Mouse (Mus musculus): Measurements from ENCODE around the gene Mxra7. TPM values are rescaled to one million over a fixed set of nuclear protein-coding genes. Genes with fewer than 3 reads are reported as not detected.
"Not testable (repeated sequence)": the region's sequence is repeated elsewhere in the genome, so short reads cannot be mapped to it uniquely, and the experiment has no call there.

Gene Mxra7
- polyA plus RNA-seq, 1 experiment from 2014 or later: 12.4 TPM

DNA sequence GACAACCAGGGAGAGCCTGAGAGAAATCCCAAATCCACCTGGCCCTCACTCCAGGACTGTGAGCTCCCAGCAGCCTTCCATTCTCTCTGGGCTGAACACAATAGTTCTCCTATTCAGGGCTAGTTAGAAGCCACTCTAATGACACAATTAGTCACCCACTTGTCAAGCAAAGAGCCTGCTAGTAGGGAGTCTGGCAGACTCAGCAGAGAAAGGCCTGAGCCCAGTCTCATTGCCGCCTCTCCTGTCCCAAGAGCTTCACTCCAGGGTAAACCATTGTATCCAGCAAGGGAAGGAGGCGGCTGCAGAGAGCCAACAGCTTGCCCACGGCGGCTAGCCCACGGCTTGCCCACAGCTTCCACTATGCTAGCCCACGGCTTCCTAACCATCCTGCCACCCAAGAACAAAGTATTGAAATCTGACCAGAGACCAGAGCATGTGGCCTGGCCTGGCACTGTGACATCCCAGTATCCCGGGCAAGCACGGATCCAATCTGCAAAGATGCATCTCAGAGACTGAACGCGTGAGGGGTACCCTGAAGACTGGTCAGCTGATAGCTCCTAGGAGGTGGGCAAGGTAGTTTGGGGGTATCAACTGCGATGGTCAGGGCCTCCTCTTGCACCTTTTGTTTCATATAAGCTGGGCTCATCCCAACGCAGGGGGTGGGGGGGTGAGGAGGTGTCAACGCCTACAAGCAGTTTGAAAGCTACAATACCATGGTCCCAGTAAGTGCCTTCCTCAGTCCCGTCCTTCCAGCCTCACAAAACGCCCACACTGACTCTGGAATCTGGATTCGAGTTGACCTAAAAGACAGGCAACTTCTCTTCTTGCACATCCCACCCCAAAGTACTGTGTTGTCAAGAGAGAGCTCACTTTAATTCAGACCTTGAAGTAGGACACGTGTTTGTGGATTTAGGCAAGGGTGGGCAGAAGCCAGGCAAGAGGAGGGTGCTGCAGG is 1.0 kb downstream of the Mxra7 start:
- peak overlapping the region; percentile 74 for H3K9ac ChIP-seq (ENCODE audit: low read length)
- H3K27me3 ChIP-seq (ENCODE audit: control insufficient read depth, insufficient read depth, low read length): no peaks in the 10 kb centered on the region
- no peaks in the 10 kb centered on the region for H3K9me3 ChIP-seq (ENCODE audit: control insufficient read depth, low read length)
- no peak overlapping the region; the same call in 1 of the 2 replicates for H3K27ac ChIP-seq (replicated peaks; ENCODE audit: low read depth, low read length)
- ATAC-seq (ENCODE audit: insufficient number of reproducible peaks, low FRiP score, low TSS enrichment, low read depth) (no peak), DNase-seq (ENCODE audit: low spot score) (no peak)
- no peaks in the 10 kb centered on the region for H3K36me3 ChIP-seq (ENCODE audit: control insufficient read depth, insufficient read depth, low read length)
- H3K4me1 ChIP-seq (ENCODE audit: control insufficient read depth, insufficient read depth, low read length): peaks cover 9% of the 10 kb centered on the region; the same call in 1 of the 2 replicates
- peak overlapping the region; percentile 71 for H3K4me3 ChIP-seq (ENCODE audit: low read depth, low read length)
- WGBS: 32% methylated on average over 17 of the region's 17 CpGs
- peak overlapping the region; percentile 92 for H3K4me2 ChIP-seq (ENCODE audit: low read depth, severe bottlenecking)

DNA sequence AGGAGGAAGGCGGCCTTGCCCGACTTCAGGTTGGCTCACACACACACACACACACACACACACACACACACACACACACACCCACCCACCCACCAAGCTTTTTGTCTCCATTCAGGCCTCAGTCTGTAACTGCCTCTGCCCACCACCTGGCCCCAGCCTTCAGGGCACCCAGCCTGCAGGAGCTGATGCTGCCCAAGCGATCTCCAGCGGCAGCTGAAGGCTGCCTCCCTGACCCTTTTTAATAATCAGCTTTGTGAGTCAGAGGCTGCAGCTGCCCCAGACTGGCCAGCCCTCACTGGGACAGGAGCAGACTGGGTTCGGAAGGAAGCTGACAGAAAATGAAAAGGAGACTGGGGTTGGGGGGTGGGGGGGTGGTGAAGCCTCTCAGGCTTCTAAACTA is 2.6 kb downstream of the Mxra7 start:
- H3K27ac ChIP-seq (replicated peaks; ENCODE audit: low read depth, low read length): no peak overlapping the region
- H3K27me3 ChIP-seq (ENCODE audit: control insufficient read depth, insufficient read depth, low read length): no peaks in the 10 kb centered on the region
- no peak overlapping the region for H3K4me2 ChIP-seq (ENCODE audit: low read depth, severe bottlenecking)
- H3K4me3 ChIP-seq (ENCODE audit: low read depth, low read length): no peak overlapping the region
- ATAC-seq (ENCODE audit: insufficient number of reproducible peaks, low FRiP score, low TSS enrichment, low read depth): no peak
- no peak overlapping the region for H3K9ac ChIP-seq (ENCODE audit: low read length)
- DNase-seq (ENCODE audit: low spot score): no peak
- H3K36me3 ChIP-seq (ENCODE audit: control insufficient read depth, insufficient read depth, low read length): no peaks in the 10 kb centered on the region
- H3K9me3 ChIP-seq (ENCODE audit: control insufficient read depth, low read length): no peaks in the 10 kb centered on the region
- peaks cover 9% of the 10 kb centered on the region; the same call in 1 of the 2 replicates for H3K4me1 ChIP-seq (ENCODE audit: control insufficient read depth, insufficient read depth, low read length)
- WGBS: 52% methylated on average over 3 of the region's 5 CpGs

DNA sequence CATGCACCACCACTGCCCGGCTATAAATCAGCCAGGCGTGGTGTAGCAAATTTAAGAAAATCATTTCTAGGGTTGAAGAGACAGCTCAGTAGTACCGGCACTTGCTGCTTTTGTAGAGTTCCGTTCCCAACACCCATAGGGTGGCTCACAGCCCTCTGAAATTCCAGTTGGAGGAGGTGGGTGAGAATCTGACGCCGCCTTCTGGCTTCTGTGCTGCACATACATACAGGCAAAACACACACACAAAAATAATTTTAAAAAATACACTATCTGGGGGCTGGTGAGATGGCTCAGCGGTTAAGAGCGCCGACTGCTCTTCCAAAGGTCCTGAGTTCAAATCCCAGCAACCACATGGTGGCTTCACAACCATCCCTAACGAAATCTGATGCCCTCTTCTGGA is 4.0 kb downstream of the Mxra7 start:
- not testable (repeated sequence) for H3K4me3 ChIP-seq (ENCODE audit: low read depth, low read length); H3K9me3 ChIP-seq (ENCODE audit: control insufficient read depth, low read length); H3K27ac ChIP-seq (replicated peaks; ENCODE audit: low read depth, low read length); H3K4me2 ChIP-seq (ENCODE audit: low read depth, severe bottlenecking); ATAC-seq (ENCODE audit: insufficient number of reproducible peaks, low FRiP score, low TSS enrichment, low read depth); H3K27me3 ChIP-seq (ENCODE audit: control insufficient read depth, insufficient read depth, low read length); DNase-seq (ENCODE audit: low spot score); H3K9ac ChIP-seq (ENCODE audit: low read length); H3K36me3 ChIP-seq (ENCODE audit: control insufficient read depth, insufficient read depth, low read length)
- WGBS: 94% methylated on average over 10 of the region's 10 CpGs
- peaks cover 12% of the 10 kb centered on the region for H3K4me1 ChIP-seq (ENCODE audit: control insufficient read depth, insufficient read depth, low read length)

DNA sequence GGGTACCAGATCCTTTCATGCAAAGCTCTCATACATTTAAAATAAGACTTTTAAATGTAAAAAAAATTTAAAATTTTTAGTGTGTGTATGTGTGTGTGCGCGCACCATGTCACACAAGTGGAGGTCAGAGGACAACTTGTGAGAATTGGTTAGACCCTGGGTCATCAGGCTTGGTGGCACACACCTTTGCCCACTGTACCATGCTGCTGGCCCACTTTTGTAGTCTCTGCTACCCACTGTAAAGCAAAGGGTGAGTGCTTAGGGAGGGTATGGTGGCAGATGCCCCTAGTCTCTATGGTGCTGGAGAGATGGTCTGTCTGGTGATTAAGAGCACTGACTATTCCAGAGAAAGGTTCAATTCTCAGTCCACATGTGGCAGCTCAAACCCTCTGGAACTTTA is 4.6 kb downstream of the Mxra7 start:
- H3K9me3 ChIP-seq (ENCODE audit: control insufficient read depth, low read length): no peaks in the 10 kb centered on the region
- no peak overlapping the region for H3K4me3 ChIP-seq (ENCODE audit: low read depth, low read length)
- peaks cover 16% of the 10 kb centered on the region for H3K4me1 ChIP-seq (ENCODE audit: control insufficient read depth, insufficient read depth, low read length)
- H3K27me3 ChIP-seq (ENCODE audit: control insufficient read depth, insufficient read depth, low read length): no peaks in the 10 kb centered on the region
- WGBS: 99% methylated on average over 2 of the region's 2 CpGs
- H3K27ac ChIP-seq (replicated peaks; ENCODE audit: low read depth, low read length): no peak overlapping the region
- H3K4me2 ChIP-seq (ENCODE audit: low read depth, severe bottlenecking): no peak overlapping the region
- no peaks in the 10 kb centered on the region for H3K36me3 ChIP-seq (ENCODE audit: control insufficient read depth, insufficient read depth, low read length)
- DNase-seq (ENCODE audit: low spot score): no peak
- no peak overlapping the region for H3K9ac ChIP-seq (ENCODE audit: low read length)
- no peak for ATAC-seq (ENCODE audit: insufficient number of reproducible peaks, low FRiP score, low TSS enrichment, low read depth)

DNA sequence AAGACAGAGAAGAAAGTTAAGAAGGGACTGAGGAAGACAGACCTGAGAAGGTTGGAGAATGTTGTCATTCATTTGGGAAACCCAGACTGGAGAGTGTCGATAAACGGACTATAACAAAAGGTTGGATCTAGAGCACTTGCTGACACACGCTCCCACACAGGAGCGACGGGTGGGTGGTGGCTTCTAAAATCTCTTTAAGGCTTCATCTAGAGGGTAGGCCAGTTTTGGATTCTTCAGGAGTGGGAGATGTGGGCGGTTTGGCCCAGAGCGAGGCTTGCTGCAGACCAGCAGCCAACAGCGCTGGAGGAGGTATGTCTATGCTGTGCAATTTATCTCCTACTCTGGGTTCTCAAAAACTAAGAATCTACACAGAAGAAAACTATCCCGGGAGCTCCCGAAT is 5.2 kb downstream of the Mxra7 start:
- H3K27me3 ChIP-seq (ENCODE audit: control insufficient read depth, insufficient read depth, low read length): no peaks in the 10 kb centered on the region
- WGBS: 94% methylated on average over 10 of the region's 10 CpGs
- H3K4me1 ChIP-seq (ENCODE audit: control insufficient read depth, insufficient read depth, low read length): peaks cover 16% of the 10 kb centered on the region
- H3K4me3 ChIP-seq (ENCODE audit: low read depth, low read length): no peak overlapping the region
- ATAC-seq (ENCODE audit: insufficient number of reproducible peaks, low FRiP score, low TSS enrichment, low read depth): no peak
- H3K36me3 ChIP-seq (ENCODE audit: control insufficient read depth, insufficient read depth, low read length): no peaks in the 10 kb centered on the region
- DNase-seq (ENCODE audit: low spot score): no peak
- H3K9me3 ChIP-seq (ENCODE audit: control insufficient read depth, low read length): no peaks in the 10 kb centered on the region
- H3K27ac ChIP-seq (replicated peaks; ENCODE audit: low read depth, low read length): no peak overlapping the region
- no peak overlapping the region for H3K4me2 ChIP-seq (ENCODE audit: low read depth, severe bottlenecking)
- no peak overlapping the region for H3K9ac ChIP-seq (ENCODE audit: low read length)

DNA sequence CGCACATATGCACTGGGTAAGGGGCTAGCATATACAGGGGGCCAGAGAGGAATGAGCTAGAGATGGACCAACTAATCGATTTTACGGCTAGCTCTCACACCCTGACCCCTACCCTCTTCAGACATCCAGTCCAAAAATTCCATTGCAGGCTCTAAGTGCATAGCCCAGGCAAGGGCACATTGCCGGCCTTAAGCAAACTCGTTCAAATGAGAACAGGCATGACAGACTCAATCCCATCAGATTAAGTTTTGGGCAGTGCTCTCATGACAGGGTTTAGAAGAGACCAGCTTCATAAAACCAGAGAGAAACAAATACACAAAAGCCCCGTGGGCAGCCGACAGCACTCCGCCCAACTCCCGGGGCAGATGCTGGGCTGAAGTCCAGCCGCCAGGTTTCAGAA is 5.6 kb downstream of the Mxra7 start:
- no peaks in the 10 kb centered on the region for H3K9me3 ChIP-seq (ENCODE audit: control insufficient read depth, low read length)
- no peak for DNase-seq (ENCODE audit: low spot score)
- no peaks in the 10 kb centered on the region for H3K36me3 ChIP-seq (ENCODE audit: control insufficient read depth, insufficient read depth, low read length)
- WGBS: 84% methylated on average over 10 of the region's 10 CpGs
- H3K27ac ChIP-seq (replicated peaks; ENCODE audit: low read depth, low read length): no peak overlapping the region
- peaks cover 12% of the 10 kb centered on the region for H3K4me1 ChIP-seq (ENCODE audit: control insufficient read depth, insufficient read depth, low read length)
- H3K4me3 ChIP-seq (ENCODE audit: low read depth, low read length): no peak overlapping the region
- H3K27me3 ChIP-seq (ENCODE audit: control insufficient read depth, insufficient read depth, low read length): no peaks in the 10 kb centered on the region
- ATAC-seq (ENCODE audit: insufficient number of reproducible peaks, low FRiP score, low TSS enrichment, low read depth): no peak
- H3K4me2 ChIP-seq (ENCODE audit: low read depth, severe bottlenecking): no peak overlapping the region
- H3K9ac ChIP-seq (ENCODE audit: low read length): no peak overlapping the region

DNA sequence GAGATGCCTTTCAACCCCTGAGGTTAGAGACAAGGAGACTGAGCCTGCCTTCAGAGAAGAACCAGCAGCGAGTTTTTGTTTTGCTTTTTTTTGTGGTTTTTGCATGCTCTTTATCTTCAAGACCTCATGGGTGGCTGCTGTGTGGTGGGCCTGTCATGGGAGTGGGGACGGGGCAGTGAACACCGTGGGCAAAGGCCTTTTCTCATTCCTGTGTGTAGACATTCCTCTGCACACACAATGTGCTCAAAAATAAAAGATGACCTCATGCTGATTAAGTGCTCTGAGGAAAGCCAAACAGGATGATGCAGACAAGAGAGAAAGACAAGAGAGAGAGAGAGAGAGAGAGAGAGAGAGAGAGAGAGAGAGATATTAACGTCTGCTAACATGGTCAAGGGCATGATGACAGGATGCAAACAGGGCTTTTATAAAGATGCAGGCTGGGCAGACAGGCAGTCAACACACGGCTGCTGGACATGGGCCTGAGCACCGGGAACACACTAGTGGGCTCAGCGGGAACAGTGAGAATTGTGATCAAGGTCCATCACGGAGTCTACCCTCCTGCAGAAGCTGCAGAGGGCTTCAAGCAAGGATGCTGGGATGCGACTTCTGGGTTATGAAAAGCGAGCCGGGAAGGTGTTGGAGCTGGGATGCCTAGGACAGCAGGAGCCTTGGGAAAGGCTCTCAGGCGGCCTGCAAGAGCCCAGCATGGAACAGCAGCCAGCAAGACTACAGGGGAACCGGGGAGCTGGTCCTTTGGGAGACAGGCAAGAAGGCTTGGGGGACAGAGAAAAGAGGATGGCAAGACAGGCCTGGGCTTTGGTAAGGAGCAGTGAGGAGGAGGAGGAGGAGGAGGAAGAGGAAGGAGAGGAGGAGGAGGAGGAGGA is 6.5 kb downstream of the Mxra7 start:
- no peak for ATAC-seq (ENCODE audit: insufficient number of reproducible peaks, low FRiP score, low TSS enrichment, low read depth)
- Histone ChIP-seq H3K27ac (replicated peaks; ENCODE audit: low read depth, low read length) (no peak overlapping the region), H3K4me3 (ENCODE audit: low read depth, low read length) (no peak overlapping the region), H3K27me3 (ENCODE audit: control insufficient read depth, insufficient read depth, low read length) (no peaks in the 10 kb centered on the region), H3K9me3 (ENCODE audit: control insufficient read depth, low read length) (no peaks in the 10 kb centered on the region), H3K9ac (ENCODE audit: low read length) (no peak overlapping the region), H3K4me2 (ENCODE audit: low read depth, severe bottlenecking) (no peak overlapping the region), H3K4me1 (ENCODE audit: control insufficient read depth, insufficient read depth, low read length) (peaks cover 7% of the 10 kb centered on the region), H3K36me3 (ENCODE audit: control insufficient read depth, insufficient read depth, low read length) (no peaks in the 10 kb centered on the region)
- 82% methylated on average over 13 of the region's 13 CpGs for WGBS
- no peak for DNase-seq (ENCODE audit: low spot score)

DNA sequence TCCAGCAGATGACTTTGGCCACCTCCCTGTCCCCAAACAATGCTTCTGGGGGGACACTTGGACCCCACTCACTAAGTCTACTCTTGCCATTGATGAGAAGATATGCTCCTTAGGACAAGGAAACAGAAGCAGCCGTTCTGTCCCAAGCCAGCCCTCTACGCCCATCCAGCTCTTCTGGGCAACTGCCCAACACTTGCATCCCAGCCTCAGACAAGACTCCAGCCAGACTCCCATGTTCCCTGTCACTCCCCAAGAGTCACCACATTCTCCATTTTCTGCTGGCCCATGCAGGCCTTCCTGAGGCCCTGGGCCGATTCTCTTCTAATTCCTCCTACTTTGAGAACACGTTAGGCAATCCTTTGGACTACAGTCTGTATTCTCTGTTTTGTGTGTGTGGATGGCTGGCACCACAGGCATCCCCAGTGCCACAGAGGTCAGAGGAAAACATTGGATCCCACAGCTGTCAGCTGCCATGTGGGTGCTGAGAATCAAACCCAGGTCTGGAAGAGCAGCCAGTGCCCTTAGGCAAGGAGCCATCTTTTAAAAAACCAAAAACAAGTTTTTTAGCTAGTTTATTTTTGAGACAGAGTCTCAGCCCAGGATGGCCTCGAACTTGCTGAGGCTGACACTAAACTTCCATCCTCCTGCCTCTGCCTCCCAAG is 7.8 kb downstream of the Mxra7 start:
- Histone ChIP-seq H3K4me1 (ENCODE audit: control insufficient read depth, insufficient read depth, low read length) (peaks cover 10% of the 10 kb centered on the region), H3K4me3 (ENCODE audit: low read depth, low read length) (no peak overlapping the region), H3K9me3 (ENCODE audit: control insufficient read depth, low read length) (no peaks in the 10 kb centered on the region), H3K9ac (ENCODE audit: low read length) (no peak overlapping the region), H3K4me2 (ENCODE audit: low read depth, severe bottlenecking) (no peak overlapping the region), H3K36me3 (ENCODE audit: control insufficient read depth, insufficient read depth, low read length) (no peaks in the 10 kb centered on the region), H3K27me3 (ENCODE audit: control insufficient read depth, insufficient read depth, low read length) (no peaks in the 10 kb centered on the region), H3K27ac (replicated peaks; ENCODE audit: low read depth, low read length) (no peak overlapping the region)
- 94% methylated on average over 5 of the region's 5 CpGs for WGBS
- DNase-seq (ENCODE audit: low spot score) (no peak), ATAC-seq (ENCODE audit: insufficient number of reproducible peaks, low FRiP score, low TSS enrichment, low read depth) (no peak)

Measured in limb, embryonic 11.5 days (tissue).